Mouse (Mus musculus) layer of hippocampus, postnatal 25 days (tissue): ENCODE results near the gene Gale. TPM values are rescaled to one million over a fixed set of nuclear protein-coding genes. Genes with fewer than 3 reads are reported as not detected.
"Not testable (repeated sequence)": the region's sequence is repeated elsewhere in the genome, so short reads cannot be mapped to it uniquely, and the experiment has no call there.

Experiments
- DNase-seq, 2 experiments: peaks; one replicate each; pipeline ENCODE4 v3.0.0; 2022; ENCODE audit warnings: mixed read lengths in 2 of 2, low spot score in 1 of 2; ENCODE audit errors: extremely low spot score in 1 of 2
- total RNA-seq, 2 experiments: library from RNA; stranded (reverse); gene quantifications; 2 replicates each; pipeline ENCODE4 v1.2.3; 2021

Gale gene
- total RNA-seq, 2 experiments from 2014 or later = 23.1 to 31.6 TPM

GRCm38 (mm10) chr4:135968271-135968869 is 4.8 kb downstream of the Gale start:
- no peak for DNase-seq

GRCm38 (mm10) chr4:135969070-135969750 is 5.7 kb downstream of the Gale start:
- no peak for DNase-seq

GRCm38 (mm10) chr4:135970585-135970984 is 7.1 kb downstream of the Gale start:
- no peak for DNase-seq

- no peak for DNase-seq
Observed at GRCm38 (mm10) chr4:135971805-135972555, 8.5 kb downstream of the Gale start.

GRCm38 (mm10) chr4:135972556-135972906 is 9.0 kb downstream of the Gale start, which contains the start of gene Lypla2:
TSS of gene Lypla2 (minus strand) at chr4:135972626.
- peak; percentile 76 to 82 for DNase-seq

GRCm38 (mm10) chr4:135972911-135973811 is 9.6 kb downstream of the Gale start:
- no peak for DNase-seq

GRCm38 (mm10) chr4:135976146-135976545 is 12.6 kb downstream of the Gale start:
- DNase-seq = no peak

GRCm38 (mm10) chr4:135980223-135980622 is 16.7 kb downstream of the Gale start:
- DNase-seq = not testable (repeated sequence)

GRCm38 (mm10) chr4:135981524-135982063 is 18.1 kb downstream of the Gale start:
- DNase-seq = peak in 1 of 2 experiments; percentile 60

- no peak for DNase-seq
Observed at GRCm38 (mm10) chr4:135984556-135984955, 21.0 kb downstream of the Gale start.

- DNase-seq = no peak
Observed at GRCm38 (mm10) chr4:135985193-135985592, 21.7 kb downstream of the Gale start.

- DNase-seq = no peak
Observed at GRCm38 (mm10) chr4:135985769-135986168, 22.2 kb downstream of the Gale start.

GRCm38 (mm10) chr4:135986301-135986942 is 22.9 kb downstream of the Gale start:
- no peak for DNase-seq

- peak; percentile 83 to 85 for DNase-seq
Observed at GRCm38 (mm10) chr4:135986943-135987710, 23.6 kb downstream of the Gale start, which contains the start of gene Pithd1. TSS of gene Pithd1 (minus strand) at chr4:135987264.

- DNase-seq = no peak
Observed at GRCm38 (mm10) chr4:135987714-135988113, 24.2 kb downstream of the Gale start.

- no peak for DNase-seq
Observed at GRCm38 (mm10) chr4:135993941-135994340, 30.4 kb downstream of the Gale start.

GRCm38 (mm10) chr4:135995118-135995517 is 31.6 kb downstream of the Gale start:
- no peak for DNase-seq

GRCm38 (mm10) chr4:136004107-136004675 is 40.7 kb downstream of the Gale start:
- DNase-seq = no peak
